Mouse (Mus musculus) embryonic facial prominence, embryonic 15.5 days (tissue): ENCODE data around the gene Macrod2. TPM values are rescaled to one million over a fixed set of nuclear protein-coding genes. Genes with fewer than 3 reads are reported as not detected.

Experiments
- ATAC-seq: fragments of 200-750 bp; cut with Nextera tagmentation; 2 replicates; pipeline ENCODE4 v1.8.0; 2017; ENCODE audit warnings: low read depth, moderate TSS enrichment; ENCODE audit not compliant: insufficient number of reproducible peaks, low FRiP score, low TSS enrichment
- H3K27ac ChIP-seq: fragments of 300-500 bp; sonication (generic); replicated peaks from 2 replicates; pipeline ENCODE4 v1.5.1; 2015; ENCODE audit warnings: mild to moderate bottlenecking, inconsistent platforms
- H3K27me3 ChIP-seq: fragments of 300-500 bp; sonication (generic); 2 replicates; pipeline ENCODE4 v1.6.1; 2015; ENCODE audit warnings: inconsistent platforms
- H3K36me3 ChIP-seq: fragments of 300-500 bp; sonication (generic); 2 replicates; pipeline ENCODE4 v1.6.1; 2015; ENCODE audit warnings: mild to moderate bottlenecking, inconsistent platforms
- H3K4me1 ChIP-seq: fragments of 300-500 bp; sonication (generic); 2 replicates; pipeline ENCODE4 v1.6.1; 2015; ENCODE audit warnings: inconsistent platforms
- H3K4me2 ChIP-seq: fragments of 300-500 bp; sonication (generic); replicated peaks from 2 replicates; pipeline ENCODE4 v1.6.1; 2015; ENCODE audit warnings: mild to moderate bottlenecking, inconsistent platforms
- H3K4me3 ChIP-seq: fragments of 300-500 bp; sonication (generic); replicated peaks from 2 replicates; pipeline ENCODE4 v1.5.1; 2015; ENCODE audit warnings: mild to moderate bottlenecking, inconsistent platforms
- H3K9ac ChIP-seq: fragments of 300-500 bp; sonication (generic); 2 replicates; pipeline ENCODE4 v1.6.1; 2015; ENCODE audit warnings: inconsistent platforms
- H3K9me3 ChIP-seq: fragments of 300-500 bp; sonication (generic); replicated peaks from 2 replicates; pipeline ENCODE4 v1.6.1; 2016; ENCODE audit warnings: inconsistent platforms
- WGBS: fragments of 180-500 bp; shearing (Covaris S2); methylation state at CpG from one replicate; pipeline ENCODE4 v1.1.7; 2015; 5-methylcytosine and 5-hydroxymethylcytosine counted together
- polyA plus RNA-seq: library from polyadenylated mRNA; unstranded; fragments of >200 nt; fragmentation: Nextera tagmentation; extraction: Ambion mirVana; gene quantifications from 2 replicates; pipeline ENCODE4 v1.2.1, GENCODE M21; 2015

Macrod2 gene
- polyA plus RNA-seq, 1 experiment from 2014 or later = 38.9 TPM

DNA sequence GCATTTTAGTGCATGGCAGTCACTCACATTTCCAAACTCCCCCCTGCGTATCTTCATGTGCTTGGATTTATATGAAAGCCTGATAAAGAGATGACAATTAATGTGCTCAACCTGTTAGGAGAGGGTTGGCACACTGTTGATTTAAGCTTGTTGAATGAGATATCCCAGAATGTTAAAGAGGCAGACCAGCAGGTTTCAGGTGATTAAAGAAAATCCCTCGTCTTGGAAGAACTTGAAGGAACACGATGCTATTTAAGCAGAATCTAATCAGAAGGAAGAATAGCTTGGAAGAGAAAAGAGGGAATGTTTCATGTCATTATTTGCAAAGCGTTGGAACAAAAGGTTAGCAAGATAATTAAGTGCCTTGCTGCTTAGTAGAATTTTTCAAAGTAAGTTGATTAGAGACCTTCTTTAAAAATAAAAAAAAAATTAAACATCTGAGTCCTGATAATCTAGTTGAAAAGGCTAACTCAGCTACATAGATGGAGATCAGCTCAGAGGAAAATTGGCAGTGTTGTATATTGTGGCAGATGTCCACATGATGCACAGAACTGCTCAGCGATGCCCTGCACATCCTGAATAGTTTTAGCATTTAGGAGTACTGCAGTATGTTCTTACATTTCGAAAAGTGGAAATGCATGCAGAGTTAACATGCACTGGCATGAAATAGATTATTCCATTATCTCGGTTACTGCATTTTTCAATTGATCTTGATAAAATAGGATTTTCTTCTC lies 518.7 kb downstream of the Macrod2 start:
- WGBS = 56% methylated on average over 7 of the region's 7 CpGs
- Histone ChIP-seq H3K4me1 (no peaks in the 10 kb centered on the region), H3K27me3 (no peaks in the 10 kb centered on the region), H3K9me3 (no peaks in the 10 kb centered on the region), H3K9ac (no peak overlapping the region), H3K4me3 (no peak overlapping the region), H3K4me2 (no peak overlapping the region), H3K36me3 (no peaks in the 10 kb centered on the region), H3K27ac (no peak overlapping the region)
- no peak for ATAC-seq

DNA sequence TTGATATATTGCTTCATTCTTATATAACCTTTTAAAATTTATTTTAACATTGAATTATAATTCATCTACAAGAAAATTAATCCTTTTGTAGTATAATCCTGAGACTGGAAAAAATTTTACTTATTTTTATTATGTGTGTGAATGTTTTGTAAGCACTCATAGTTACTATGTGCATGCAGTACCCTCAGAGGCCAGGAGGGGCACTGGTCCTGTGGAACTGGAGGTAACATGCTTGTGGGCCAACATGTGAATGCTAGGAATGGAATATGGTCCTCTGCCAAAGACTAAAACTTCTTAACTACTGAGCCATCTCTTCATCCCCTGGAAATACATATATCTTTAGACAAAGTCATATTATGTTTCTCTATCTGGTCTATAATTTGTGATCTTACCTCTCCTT lies 531.8 kb downstream of the Macrod2 start:
- no peak overlapping the region for H3K27ac ChIP-seq
- H3K9me3 ChIP-seq = no peaks in the 10 kb centered on the region
- no peaks in the 10 kb centered on the region for H3K27me3 ChIP-seq
- no peak overlapping the region for H3K9ac ChIP-seq
- no peaks in the 10 kb centered on the region for H3K36me3 ChIP-seq
- no peaks in the 10 kb centered on the region for H3K4me1 ChIP-seq
- no peak for ATAC-seq
- H3K4me3 ChIP-seq = no peak overlapping the region
- H3K4me2 ChIP-seq = no peak overlapping the region

DNA sequence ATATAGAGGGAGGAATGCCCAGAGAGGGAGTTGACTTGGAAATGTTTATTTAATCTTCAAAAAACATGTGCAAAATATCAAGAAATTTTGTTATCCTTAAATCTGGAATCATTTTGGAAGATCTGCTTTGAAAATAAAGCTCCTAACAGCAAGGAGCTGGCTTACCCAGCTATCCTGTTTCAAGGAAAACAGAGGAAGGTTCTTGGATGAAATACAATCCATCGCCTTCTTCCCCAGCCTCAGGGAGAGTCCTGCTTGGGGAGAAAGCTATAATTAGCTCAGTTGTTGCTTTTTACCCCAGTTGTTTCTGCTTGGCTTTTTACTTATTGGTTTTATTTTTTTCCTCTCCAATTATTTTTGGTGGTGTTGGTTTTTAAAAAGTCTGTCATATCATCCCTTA lies 539.4 kb downstream of the Macrod2 start:
- Histone ChIP-seq H3K27me3 (no peaks in the 10 kb centered on the region), H3K9ac (no peak overlapping the region), H3K9me3 (no peaks in the 10 kb centered on the region), H3K4me3 (no peak overlapping the region), H3K27ac (no peak overlapping the region), H3K36me3 (no peaks in the 10 kb centered on the region), H3K4me2 (no peak overlapping the region), H3K4me1 (no peaks in the 10 kb centered on the region)
- 17% methylated on average over 1 of the region's 1 CpGs for WGBS
- ATAC-seq = no peak

DNA sequence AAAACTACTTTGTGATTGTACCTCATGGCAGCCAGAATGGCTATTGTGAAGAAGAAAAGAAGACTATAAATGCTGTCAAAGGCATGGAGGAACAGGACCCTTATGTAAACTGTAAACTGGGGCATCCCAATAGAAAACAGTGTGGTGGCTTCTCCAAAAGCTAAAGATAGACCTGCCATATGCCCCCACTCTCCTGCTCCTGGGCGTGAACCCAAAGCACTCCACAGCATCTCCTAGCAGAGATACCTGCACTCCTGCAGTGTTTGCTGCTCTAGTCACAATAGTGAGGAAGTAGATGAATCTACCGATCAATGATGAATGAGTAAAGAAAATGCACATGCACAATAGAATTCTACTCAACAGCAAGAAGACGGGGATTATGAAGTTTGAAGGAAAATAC lies 554.4 kb downstream of the Macrod2 start:
- no peak for ATAC-seq
- H3K27me3 ChIP-seq = no peaks in the 10 kb centered on the region
- no peaks in the 10 kb centered on the region for H3K9me3 ChIP-seq
- no peak overlapping the region for H3K9ac ChIP-seq
- H3K4me1 ChIP-seq = no peaks in the 10 kb centered on the region
- H3K4me2 ChIP-seq = no peak overlapping the region
- no peak overlapping the region for H3K4me3 ChIP-seq
- no peak overlapping the region for H3K27ac ChIP-seq
- 92% methylated on average over 3 of the region's 3 CpGs for WGBS
- no peaks in the 10 kb centered on the region for H3K36me3 ChIP-seq

DNA sequence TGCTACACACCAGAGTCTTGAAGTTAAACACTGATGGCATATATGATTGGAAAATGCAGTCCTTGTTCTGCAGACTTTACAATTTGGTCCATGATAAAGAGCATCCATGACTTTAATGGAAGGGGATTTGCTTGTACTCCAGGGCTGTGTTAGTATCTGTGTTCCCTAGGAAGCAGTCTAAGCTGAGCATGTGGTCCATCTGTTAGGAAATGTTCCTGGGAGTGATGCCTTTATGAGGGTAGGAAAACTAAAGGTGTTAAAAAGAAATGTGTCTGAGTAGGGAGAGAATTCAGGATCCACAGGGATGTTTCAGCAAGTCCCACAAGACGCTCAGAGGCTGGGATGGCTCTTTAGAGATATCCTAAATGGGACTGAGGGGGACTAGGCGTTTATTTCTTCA lies 564.1 kb downstream of the Macrod2 start:
- Histone ChIP-seq H3K27me3 (no peaks in the 10 kb centered on the region), H3K4me2 (no peak overlapping the region), H3K36me3 (no peaks in the 10 kb centered on the region), H3K9ac (no peak overlapping the region), H3K27ac (no peak overlapping the region), H3K4me1 (no peaks in the 10 kb centered on the region), H3K4me3 (no peak overlapping the region), H3K9me3 (no peaks in the 10 kb centered on the region)
- ATAC-seq = no peak
- 80% methylated on average over 2 of the region's 2 CpGs for WGBS

DNA sequence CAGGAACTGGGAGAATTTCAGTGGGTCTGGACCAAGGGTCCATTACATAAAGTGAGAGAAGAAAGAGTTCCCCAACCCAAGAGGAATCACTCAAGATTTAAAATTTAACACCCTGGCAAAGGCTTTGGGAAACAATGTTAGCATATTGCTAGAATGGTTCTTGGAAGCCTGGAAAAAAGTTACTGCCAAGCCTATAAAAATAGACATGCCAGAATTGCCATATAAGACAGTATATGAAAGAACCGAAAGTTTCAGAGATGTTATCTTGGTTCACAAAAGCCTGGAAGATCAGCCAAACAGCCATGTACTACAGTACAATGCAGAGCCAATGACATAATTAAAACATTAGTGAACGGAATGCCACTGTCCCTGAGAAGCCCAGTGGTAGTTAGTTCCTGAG lies 575.1 kb downstream of the Macrod2 start:
- no peak for ATAC-seq
- no peaks in the 10 kb centered on the region for H3K9me3 ChIP-seq
- no peak overlapping the region for H3K4me2 ChIP-seq
- 74% methylated on average over 2 of the region's 2 CpGs for WGBS
- no peak overlapping the region for H3K27ac ChIP-seq
- H3K27me3 ChIP-seq = no peaks in the 10 kb centered on the region
- no peaks in the 10 kb centered on the region for H3K4me1 ChIP-seq
- no peak overlapping the region for H3K4me3 ChIP-seq
- H3K36me3 ChIP-seq = no peaks in the 10 kb centered on the region
- H3K9ac ChIP-seq = no peak overlapping the region

DNA sequence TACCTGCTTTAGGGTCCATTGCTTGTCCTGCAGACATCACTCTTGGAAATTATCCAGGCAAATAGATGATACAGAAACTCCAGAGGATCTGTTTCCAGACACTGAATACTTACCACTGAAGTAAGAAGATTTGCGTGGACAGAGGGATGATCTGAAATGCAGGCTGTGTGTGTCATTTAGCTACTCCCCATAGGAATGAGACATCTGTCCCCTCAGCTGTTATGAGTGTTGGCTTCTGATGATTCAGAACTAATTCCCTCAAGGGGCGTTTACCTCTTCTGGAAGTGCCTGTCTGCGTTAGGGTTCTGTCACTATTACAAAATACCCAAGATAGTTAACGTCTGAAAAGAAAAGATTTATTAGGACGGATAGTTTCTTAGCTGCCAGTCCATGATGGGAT lies 576.7 kb downstream of the Macrod2 start:
- WGBS = 62% methylated on average over 5 of the region's 5 CpGs
- no peak for ATAC-seq
- H3K9me3 ChIP-seq = no peaks in the 10 kb centered on the region

DNA sequence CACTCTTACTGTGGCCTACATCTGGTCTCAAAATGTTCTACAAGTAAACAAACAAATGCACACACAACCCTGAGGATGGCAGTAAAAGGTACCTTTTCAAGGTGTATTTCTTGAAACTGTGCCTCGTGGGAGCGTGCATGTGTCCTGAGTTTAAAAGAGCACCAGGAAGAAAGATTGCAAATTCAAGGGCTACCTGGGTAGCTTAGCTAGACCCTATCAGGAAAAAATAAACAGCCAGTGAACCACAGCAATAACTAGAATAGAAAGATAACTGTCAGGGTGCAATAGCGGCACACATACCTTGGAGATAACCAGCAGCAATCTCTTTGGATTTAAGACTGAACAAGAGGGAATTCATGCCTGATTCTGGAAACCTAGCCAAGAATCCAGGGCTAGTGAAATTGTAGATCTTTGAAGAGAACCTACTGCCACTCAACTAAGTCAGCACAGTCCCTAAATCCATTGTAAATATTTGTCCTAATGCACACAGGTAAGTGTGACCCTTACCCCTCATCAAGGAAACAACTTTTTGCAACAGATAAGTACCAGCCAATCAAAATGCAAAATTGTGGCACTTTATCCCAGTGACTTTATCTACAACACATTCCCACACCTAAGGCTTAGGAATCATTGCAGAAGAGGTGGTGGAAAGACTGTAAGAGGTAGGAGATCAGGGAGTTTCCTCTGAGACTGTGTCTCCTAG lies 590.7 kb downstream of the Macrod2 start:
- H3K9ac ChIP-seq = no peak overlapping the region
- no peak overlapping the region for H3K4me3 ChIP-seq
- H3K36me3 ChIP-seq = no peaks in the 10 kb centered on the region
- ATAC-seq = no peak
- no peaks in the 10 kb centered on the region for H3K9me3 ChIP-seq
- H3K4me1 ChIP-seq = no peaks in the 10 kb centered on the region
- WGBS = 92% methylated on average over 3 of the region's 3 CpGs
- H3K27me3 ChIP-seq = no peaks in the 10 kb centered on the region
- no peak overlapping the region for H3K27ac ChIP-seq
- H3K4me2 ChIP-seq = no peak overlapping the region

More for the DNA sequence above, 576.7 kb downstream of the Macrod2 start:
- H3K4me3 ChIP-seq = no peak overlapping the region
- no peaks in the 10 kb centered on the region for H3K4me1 ChIP-seq
- H3K9ac ChIP-seq = no peak overlapping the region
- H3K27me3 ChIP-seq = no peaks in the 10 kb centered on the region
- no peak overlapping the region for H3K4me2 ChIP-seq
- no peak overlapping the region for H3K27ac ChIP-seq
- no peaks in the 10 kb centered on the region for H3K36me3 ChIP-seq

DNA sequence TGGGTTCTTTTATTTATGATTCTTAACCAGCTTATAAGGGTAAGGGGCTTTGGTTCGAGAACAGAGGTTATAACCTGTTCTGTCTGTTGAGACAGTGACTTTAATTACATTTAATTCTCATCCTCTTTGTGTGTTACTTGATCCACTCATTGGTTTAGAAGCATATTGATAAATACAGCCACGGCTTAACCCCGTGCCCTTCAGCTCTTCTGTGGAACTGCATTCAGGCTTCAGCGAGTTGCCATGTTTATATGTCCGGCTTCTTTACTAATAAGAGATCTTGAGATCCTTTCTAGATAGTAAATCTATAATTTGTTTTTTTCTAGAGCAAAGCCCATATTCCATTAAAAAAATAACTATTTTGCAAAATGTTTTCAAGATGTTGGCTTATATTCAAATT lies 608.7 kb downstream of the Macrod2 start:
- ATAC-seq = no peak
- Histone ChIP-seq H3K9me3 (no peaks in the 10 kb centered on the region), H3K4me1 (no peaks in the 10 kb centered on the region), H3K36me3 (no peaks in the 10 kb centered on the region), H3K9ac (no peak overlapping the region), H3K27ac (no peak overlapping the region), H3K4me2 (no peak overlapping the region), H3K4me3 (no peak overlapping the region), H3K27me3 (no peaks in the 10 kb centered on the region)
- 57% methylated on average over 5 of the region's 5 CpGs for WGBS

DNA sequence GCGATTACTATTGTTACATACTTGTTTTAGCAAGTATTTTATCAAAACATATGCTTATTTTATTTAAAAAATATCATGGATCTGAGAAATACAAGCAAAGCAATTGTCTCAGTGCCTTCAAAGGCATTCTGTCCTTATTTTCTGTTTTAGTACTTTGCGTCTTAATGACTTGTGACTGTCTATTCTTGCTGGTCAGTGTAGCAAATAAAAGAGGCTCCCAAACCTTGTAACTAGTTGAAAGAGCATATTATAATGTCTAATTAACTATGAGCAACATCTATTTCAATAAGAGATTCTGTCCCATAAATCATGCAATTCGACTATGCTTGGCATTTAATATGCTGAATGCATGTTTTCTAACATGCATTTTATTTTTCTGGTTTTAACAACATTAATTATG lies 609.2 kb downstream of the Macrod2 start:
- WGBS = 77% methylated on average over 3 of the region's 3 CpGs
- Histone ChIP-seq H3K27ac (no peak overlapping the region), H3K9me3 (no peaks in the 10 kb centered on the region), H3K4me1 (no peaks in the 10 kb centered on the region), H3K27me3 (no peaks in the 10 kb centered on the region), H3K4me3 (no peak overlapping the region), H3K4me2 (no peak overlapping the region), H3K36me3 (no peaks in the 10 kb centered on the region), H3K9ac (no peak overlapping the region)
- no peak for ATAC-seq

DNA sequence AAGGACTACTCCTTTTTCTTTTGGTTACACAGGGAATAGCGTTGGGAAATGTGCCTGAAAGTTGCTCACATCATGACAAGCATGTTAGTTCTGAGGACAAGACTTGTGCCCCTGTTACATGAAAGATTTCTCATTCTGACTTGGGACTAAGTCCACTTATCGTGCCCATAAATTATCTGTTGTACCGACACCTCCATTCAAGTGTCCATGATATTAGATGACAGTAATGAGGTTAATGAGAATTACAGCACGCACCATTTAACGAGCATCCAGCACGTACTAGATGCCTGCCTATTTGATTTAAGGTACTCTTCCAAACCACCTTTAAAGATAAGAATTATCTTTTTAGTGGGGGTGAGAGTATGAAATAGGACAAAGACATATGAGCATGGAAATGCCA lies 610.5 kb downstream of the Macrod2 start:
- H3K27me3 ChIP-seq = no peaks in the 10 kb centered on the region
- ATAC-seq = no peak
- no peaks in the 10 kb centered on the region for H3K36me3 ChIP-seq
- no peak overlapping the region for H3K4me3 ChIP-seq
- no peak overlapping the region for H3K9ac ChIP-seq
- H3K4me2 ChIP-seq = no peak overlapping the region
- WGBS = 84% methylated on average over 6 of the region's 6 CpGs
- no peaks in the 10 kb centered on the region for H3K9me3 ChIP-seq
- H3K27ac ChIP-seq = no peak overlapping the region
- no peaks in the 10 kb centered on the region for H3K4me1 ChIP-seq

DNA sequence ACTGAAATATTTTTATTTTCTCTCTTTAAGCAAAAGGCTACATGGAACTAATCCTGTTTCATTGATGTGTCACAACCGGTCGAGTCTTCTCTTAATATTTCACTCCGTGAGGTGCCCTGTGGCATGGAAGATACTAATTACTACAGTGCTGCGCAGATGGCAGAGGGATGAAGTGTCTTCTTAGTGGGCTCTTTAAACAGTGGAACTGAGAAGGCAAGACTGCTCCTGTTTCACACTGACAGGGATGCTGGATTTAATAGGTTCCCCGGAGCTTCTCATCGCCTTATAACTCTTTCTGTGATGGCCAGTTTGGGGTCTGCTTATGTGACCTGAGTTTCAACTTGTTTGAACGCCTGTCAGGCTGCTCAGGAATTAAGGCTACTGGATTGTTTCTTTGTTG lies 612.6 kb downstream of the Macrod2 start:
- Histone ChIP-seq H3K27ac (no peak overlapping the region), H3K9ac (no peak overlapping the region), H3K27me3 (no peaks in the 10 kb centered on the region), H3K4me1 (no peaks in the 10 kb centered on the region), H3K9me3 (no peaks in the 10 kb centered on the region), H3K4me2 (no peak overlapping the region), H3K36me3 (no peaks in the 10 kb centered on the region), H3K4me3 (no peak overlapping the region)
- ATAC-seq = no peak
- WGBS = 42% methylated on average over 7 of the region's 7 CpGs
